Mouse (Mus musculus): ENCODE data around the gene Atp6v1e2.

- no peak for TF ChIP-seq CTCF (IDR thresholded peaks at IDR 0.05; ENCODE audit: borderline replicate concordance, insufficient read depth, low read length)
- TF ChIP-seq POLR2A (IDR thresholded peaks at IDR 0.05; ENCODE audit: low read depth, low read length), result no peak
These were observed 44.1 kb downstream of the Atp6v1e2 start for GRCm38 (mm10) chr17:86903596-86903995.

All from embryonic fibroblast, embryonic 13.5 days (primary cell).